Mouse (Mus musculus) B cell, adult 62 days (primary cell): Measurements from ENCODE around the gene Zfp30. TPM values are rescaled to one million over a fixed set of nuclear protein-coding genes. Genes with fewer than 3 reads are reported as not detected.

ENCODE experiments used
- total RNA-seq: library from RNA; stranded (reverse); gene quantifications from 4 replicates; pipeline ENCODE4 v1.2.4, GENCODE M21; 2023

Gene Zfp30
- total RNA-seq: 0.49 to 0.76 TPM (median 0.56 TPM) in 4 replicates

DNA sequence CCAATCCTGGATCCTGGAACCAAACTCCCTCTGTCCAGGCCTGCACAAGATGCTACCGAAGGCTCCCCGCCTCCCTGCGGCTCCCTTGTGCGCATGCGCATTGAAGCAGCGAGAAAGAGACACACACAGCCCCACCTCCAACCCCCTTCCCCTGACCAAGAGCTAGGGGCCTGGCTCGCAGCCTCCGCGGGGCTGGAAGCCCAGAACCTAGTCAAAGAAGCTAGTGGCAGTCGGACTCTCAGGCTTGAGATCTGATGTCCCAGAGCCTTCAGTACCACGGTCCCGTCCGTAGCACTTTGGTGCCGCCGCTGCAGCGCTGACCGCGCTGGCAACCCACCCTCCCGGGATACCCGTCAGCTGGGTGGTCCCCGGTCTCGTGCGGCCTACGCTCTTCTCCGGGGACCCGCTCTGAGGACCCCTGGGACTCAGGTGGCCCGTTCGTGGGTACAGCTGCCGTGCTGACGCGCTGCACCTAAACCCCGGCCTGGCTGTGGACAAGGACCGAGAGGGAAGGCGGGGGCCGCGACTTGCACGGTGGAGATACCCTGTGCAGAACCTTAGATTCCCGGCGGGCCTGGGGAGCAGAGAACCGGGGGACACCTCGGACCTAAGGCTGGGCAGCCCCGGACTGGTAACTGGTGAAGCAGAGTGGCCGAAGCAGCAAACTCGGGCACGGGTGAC, at the start of gene Zfp30:
Gene Zfp30, plus strand, starts transcription at position 128 of the 681 bp plus-strand sequence.

GRCm38 (mm10) chr7:29768090-29768900, 15.5 kb upstream of the Zfp30 start, which contains the start of gene Zfp84:
Gene Zfp84 (plus strand): TSS chr7:29768552.

DNA sequence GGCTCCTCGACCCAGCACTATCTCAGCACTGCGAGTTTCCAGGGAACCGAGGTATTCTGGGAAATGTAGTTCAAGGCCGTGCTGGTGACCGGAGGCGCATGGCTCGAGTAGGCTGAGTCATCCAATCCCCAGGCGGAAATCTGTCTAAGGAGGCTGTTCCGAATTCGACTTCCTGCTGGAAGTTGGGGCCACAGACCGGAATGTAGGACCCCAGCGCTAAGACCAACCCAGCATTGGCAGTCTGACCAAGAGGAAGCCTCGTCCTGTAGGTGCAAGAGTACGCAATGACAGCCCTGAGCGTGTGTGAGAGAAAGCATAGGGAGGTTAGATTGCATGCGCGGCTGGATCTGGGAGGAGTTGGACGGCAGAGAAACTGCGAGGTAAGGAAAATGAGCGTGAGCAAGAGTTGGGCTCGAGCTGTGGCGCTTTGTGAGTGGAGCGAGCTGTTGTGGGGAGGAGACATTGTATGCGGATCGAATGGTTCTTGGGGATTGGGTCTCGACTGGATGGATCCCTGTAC, 32.2 kb downstream of the Zfp30 start, which contains the start of gene Zfp790:
Gene Zfp790, plus strand, starts transcription at position 205 of the 520 bp plus-strand sequence.

Other genes starting within 250 kb of the Zfp30 start
- gene Catsperg2, start 57.0 kb upstream of the Zfp30 start, total RNA-seq: 0.39 TPM in 1 of 4 replicates, not detected in the others
- gene Zfp84, start 15.4 kb upstream of the Zfp30 start, total RNA-seq: 16.7 to 19.0 TPM (median 18.4 TPM) in 4 replicates
- 9.1 to 11.9 TPM (median 10.4 TPM) in 4 replicates for gene Zfp790, start 32.1 kb downstream of the Zfp30 start, total RNA-seq
- gene Zfp940, start 69.7 kb downstream of the Zfp30 start, total RNA-seq: 3.8 to 4.8 TPM (median 4.7 TPM) in 4 replicates
- 11.6 to 16.9 TPM (median 15.0 TPM) in 4 replicates for gene Zfp420, start 76.0 kb downstream of the Zfp30 start, total RNA-seq
- gene Zfp27, start 122.6 kb downstream of the Zfp30 start, total RNA-seq: 7.7 to 11.1 TPM (median 10.1 TPM) in 4 replicates
- 2.9 to 5.3 TPM (median 4.5 TPM) in 4 replicates for gene Zfp383, start 124.2 kb downstream of the Zfp30 start, total RNA-seq
- gene Zfp74, start 170.1 kb downstream of the Zfp30 start, total RNA-seq: 8.1 to 11.9 TPM (median 10.2 TPM) in 4 replicates
- gene Zfp568, start 200.0 kb downstream of the Zfp30 start, total RNA-seq: 21.7 to 29.4 TPM (median 24.5 TPM) in 4 replicates